In genomic region chr1:86522286-86522871, GRCm38 (mm10) we compare ENCODE assay signal across 8 mouse cellular contexts. TPM values are rescaled to one million over a fixed set of nuclear protein-coding genes. Genes with fewer than 3 reads are reported as not detected.
DNase-seq lines count a peak whose midpoint lies in the region; ATAC-seq lines count a peak whose summit lies in the region.

No protein-coding gene starts in this region.

- peak; percentile 61 for DNase-seq in brain, adult 2 months (ENCODE audit: low read depth, low spot score)
- no peak for DNase-seq in heart, embryonic 10.5 days (ENCODE audit: low spot score)
- DNase-seq in kidney, postnatal 10 days = peak; percentile 54
- DNase-seq in frontal cortex, postnatal 14 days (ENCODE audit: low spot score in 2 of 2) = no peak
- no peak for DNase-seq in layer of hippocampus, adult 9-10 months (ENCODE audit: low spot score)

- no peak overlapping the region for H3K4me3 ChIP-seq in intestine, embryonic 15.5 days (replicated peaks)
- no peak overlapping the region for H3K4me3 ChIP-seq in intestine, embryonic 16.5 days (ENCODE audit: low read length)
- no peak overlapping the region for H3K4me3 ChIP-seq in heart, embryonic 10.5 days
- H3K4me3 ChIP-seq in midbrain, embryonic 12.5 days = no peak overlapping the region

- 0 out of 2 replicates have a peak, but pooled peaks cover 5% of the 10 kb centered on the region for H3K4me1 ChIP-seq in intestine, embryonic 15.5 days (replicated peaks)
- peaks cover 6% of the 10 kb centered on the region; the same call in 1 of the 2 replicates for H3K4me1 ChIP-seq in intestine, embryonic 16.5 days (ENCODE audit: control insufficient read depth, insufficient read depth, low read length)
- peaks cover 35% of the 10 kb centered on the region for H3K4me1 ChIP-seq in heart, embryonic 10.5 days
- H3K4me1 ChIP-seq in midbrain, embryonic 12.5 days = peaks cover 19% of the 10 kb centered on the region

- 0 out of 2 replicates have a peak overlapping the region, but pooled peaks have one; percentile 23 for H3K9ac ChIP-seq in intestine, embryonic 15.5 days
- no peak overlapping the region for H3K9ac ChIP-seq in intestine, embryonic 16.5 days (ENCODE audit: low read depth, low read length)
- H3K9ac ChIP-seq in midbrain, embryonic 12.5 days (replicated peaks) = peak overlapping the region; percentile 43

- peak overlapping the region; percentile 18; the same call in 1 of the 2 replicates for H3K27ac ChIP-seq in intestine, embryonic 15.5 days
- H3K27ac ChIP-seq in intestine, embryonic 16.5 days (ENCODE audit: low read length) = no peak overlapping the region
- peak overlapping the region; percentile 60 for H3K27ac ChIP-seq in heart, embryonic 10.5 days
- peak overlapping the region; percentile 36 for H3K27ac ChIP-seq in midbrain, embryonic 12.5 days (replicated peaks)

- no peak overlapping the region for H3K4me2 ChIP-seq in intestine, embryonic 15.5 days (replicated peaks)
- H3K4me2 ChIP-seq in intestine, embryonic 16.5 days (ENCODE audit: low read depth, low read length) = no peak overlapping the region
- H3K4me2 ChIP-seq in midbrain, embryonic 12.5 days (replicated peaks) = no peak overlapping the region

- no peaks in the 10 kb centered on the region for H3K27me3 ChIP-seq in intestine, embryonic 15.5 days (replicated peaks)
- no peaks in the 10 kb centered on the region for H3K27me3 ChIP-seq in intestine, embryonic 16.5 days (replicated peaks; ENCODE audit: control insufficient read depth, insufficient read depth, low read length)
- 0 out of 2 replicates have a peak, but pooled peaks cover 4% of the 10 kb centered on the region for H3K27me3 ChIP-seq in heart, embryonic 10.5 days (ENCODE audit: insufficient read depth, poor library complexity, severe bottlenecking)
- H3K27me3 ChIP-seq in midbrain, embryonic 12.5 days = peaks cover 5% of the 10 kb centered on the region; the same call in 1 of the 2 replicates

- no peaks in the 10 kb centered on the region for H3K36me3 ChIP-seq in intestine, embryonic 15.5 days
- H3K36me3 ChIP-seq in intestine, embryonic 16.5 days (ENCODE audit: control insufficient read depth, insufficient read depth, low read length) = no peaks in the 10 kb centered on the region
- H3K36me3 ChIP-seq in heart, embryonic 10.5 days = no peaks in the 10 kb centered on the region
- no peaks in the 10 kb centered on the region for H3K36me3 ChIP-seq in midbrain, embryonic 12.5 days

- 71% methylated on average over 7 of the region's 7 CpGs for WGBS in intestine, embryonic 15.5 days
- 75% methylated on average over 7 of the region's 7 CpGs for WGBS in intestine, embryonic 16.5 days
- WGBS in heart, embryonic 10.5 days = 59% methylated on average over 7 of the region's 7 CpGs
- 52% methylated on average over 7 of the region's 7 CpGs for WGBS in midbrain, embryonic 12.5 days

- no peak for ATAC-seq in intestine, embryonic 15.5 days
- ATAC-seq in intestine, embryonic 16.5 days = no peak
- ATAC-seq in midbrain, embryonic 12.5 days (ENCODE audit: low FRiP score, low read depth) = no peak

- no peaks in the 10 kb centered on the region for H3K9me3 ChIP-seq in intestine, embryonic 15.5 days
- H3K9me3 ChIP-seq in intestine, embryonic 16.5 days (ENCODE audit: control insufficient read depth, low read length) = no peaks in the 10 kb centered on the region
- H3K9me3 ChIP-seq in heart, embryonic 10.5 days = no peaks in the 10 kb centered on the region
- no peaks in the 10 kb centered on the region for H3K9me3 ChIP-seq in midbrain, embryonic 12.5 days

RNA-seq across cellular contexts. Expression of gene Ptma, which starts 4.1 kb away (rescaled TPM):
- polyA plus RNA-seq in intestine, embryonic 15.5 days (2015; fragmentation: Nextera tagmentation; extraction: Ambion mirVana) = 2,151 and 2,475 TPM in 2 replicates
- 1,684 and 1,813 TPM in 2 replicates for polyA plus RNA-seq in intestine, embryonic 16.5 days (2015; fragmentation: Nextera tagmentation; extraction: Ambion mirVana)
- polyA plus RNA-seq in heart, embryonic 10.5 days (2016; fragmentation: Nextera tagmentation; extraction: Ambion mirVana) = 1,013 and 1,650 TPM in 2 replicates
- 2,626 and 2,824 TPM in 2 replicates for polyA plus RNA-seq in midbrain, embryonic 12.5 days (2016; fragmentation: Nextera tagmentation; extraction: Ambion mirVana)

Comparison
In these comparisons a context has a peak if more than half of its experiments do, and no peak if none do; other contexts are left out.
1. DNase-seq: peak in brain, adult 2 months (single experiment) and kidney, postnatal 10 days (single experiment); none in heart, embryonic 10.5 days (single experiment), frontal cortex, postnatal 14 days (0 of 2) and layer of hippocampus, adult 9-10 months (single experiment).